Mouse (Mus musculus): ENCODE measurements around the gene Tdrd1.

- TF ChIP-seq POLR2A (IDR thresholded peaks at IDR 0.05; ENCODE audit: low read depth, low read length) (no peak), CTCF (IDR thresholded peaks at IDR 0.05; ENCODE audit: borderline replicate concordance, insufficient read depth, low read length) (no peak)
Observed at GRCm38 (mm10) chr19:56904095-56904494, 78.1 kb downstream of the Tdrd1 start.
